Mouse (Mus musculus) CH12.LX (cell line): ENCODE results near the gene Epb41l1. TPM values are rescaled to one million over a fixed set of nuclear protein-coding genes. Genes with fewer than 3 reads are reported as not detected.
A peak's percentile ranks its signal among the peaks of the same experiment; 100 is the strongest.

Experiments used
- DNase-seq: peaks from one replicate; pipeline ENCODE4 v3.0.0-alpha.2; 2013; ENCODE audit errors: extremely low read depth
- H3K27ac ChIP-seq: 2 replicates; pipeline ENCODE4 v1.5.1; 2012; ENCODE audit warnings: low read depth, mild to moderate bottlenecking, control low read depth, moderate library complexity; ENCODE audit not compliant: insufficient read depth
- H3K27me3 ChIP-seq: replicated peaks from 2 replicates; pipeline ENCODE3; 2012; ENCODE audit warnings: inconsistent platforms
- H3K36me3 ChIP-seq, 2 experiments: replicated peaks in 1 of 2; 2 replicates each; pipeline versions ENCODE3 to v1.6.1; 2012; ENCODE audit warnings: inconsistent platforms in 1 of 2, low read length in 1 of 2, mild to moderate bottlenecking in 1 of 2, mixed read lengths in 1 of 2, moderate library complexity in 1 of 2; ENCODE audit not compliant: control insufficient read depth in 1 of 2, insufficient read depth in 1 of 2
- H3K4me1 ChIP-seq, 2 experiments: 2 replicates each; pipeline ENCODE4 v1.6.1; 2012; ENCODE audit warnings: inconsistent platforms in 1 of 2, moderate library complexity in 1 of 2; ENCODE audit not compliant: insufficient read depth in 2 of 2, control insufficient read depth in 1 of 2
- H3K4me2 ChIP-seq: 2 replicates; pipeline ENCODE4 v1.6.1; 2012; ENCODE audit warnings: low read depth, mild to moderate bottlenecking, control low read depth; ENCODE audit not compliant: poor library complexity, insufficient read depth, severe bottlenecking
- H3K4me3 ChIP-seq, 3 experiments: fragments of 150-350 bp in 1 of 3; sonication (generic) in 1 of 3; replicated peaks in 1 of 3; 2 replicates each; pipeline versions ENCODE3 to v1.5.1; 2011 to 2012; ENCODE audit warnings: low read depth in 2 of 3, low read length in 2 of 3, mild to moderate bottlenecking in 2 of 3, moderate library complexity in 2 of 3, control low read depth in 1 of 3, improper control_type of control experiment in 1 of 3, inconsistent platforms in 1 of 3, mixed read lengths in 1 of 3; ENCODE audit not compliant: poor library complexity in 1 of 3
- H3K79me2 ChIP-seq: replicated peaks from 2 replicates; pipeline ENCODE4 v1.6.1; 2012; ENCODE audit warnings: mild to moderate bottlenecking, moderate library complexity; ENCODE audit not compliant: control insufficient read depth, poor library complexity, insufficient read depth, severe bottlenecking; ENCODE audit errors: extremely low read depth
- H3K9ac ChIP-seq: 2 replicates; pipeline ENCODE4 v1.6.1; 2012; ENCODE audit warnings: low read depth, mild to moderate bottlenecking, control low read depth, moderate library complexity; ENCODE audit not compliant: insufficient read depth
- H3K9me3 ChIP-seq: replicated peaks from 2 replicates; pipeline ENCODE3; 2012; ENCODE audit warnings: low read length, inconsistent platforms, mixed read lengths
- BHLHE40 ChIP-seq: IDR thresholded peaks from 2 replicates; pipeline ENCODE4 v1.6.1; 2011; ENCODE audit warnings: mild to moderate bottlenecking, low read depth, low read length, improper control_type of control experiment
- CHD1 ChIP-seq: IDR thresholded peaks from 2 replicates; pipeline ENCODE4 v1.6.1; 2012; ENCODE audit warnings: low read depth, low read length, improper control_type of control experiment, inconsistent platforms
- CHD2 ChIP-seq: IDR thresholded peaks from 2 replicates; pipeline ENCODE4 v1.6.1; 2011; ENCODE audit warnings: low read length, improper control_type of control experiment
- EP300 ChIP-seq: IDR thresholded peaks from 2 replicates; pipeline ENCODE4 v1.6.1; 2011; ENCODE audit warnings: low read length, improper control_type of control experiment
- GABPA ChIP-seq: IDR thresholded peaks from 2 replicates; pipeline ENCODE4 v1.6.1; 2012; ENCODE audit warnings: low read depth, low read length, improper control_type of control experiment, inconsistent platforms; ENCODE audit not compliant: insufficient replicate concordance
- IRF4 ChIP-seq: IDR thresholded peaks from 2 replicates; pipeline ENCODE4 v1.6.1; 2014; ENCODE audit warnings: low read depth, mild to moderate bottlenecking, inconsistent platforms, low read length, improper control_type of control experiment
- JUND ChIP-seq: conservative IDR thresholded peaks from 2 replicates; pipeline ENCODE4 v1.6.1; 2011; ENCODE audit warnings: low read depth, low read length, improper control_type of control experiment
- KAT2A ChIP-seq: IDR thresholded peaks from 2 replicates; pipeline ENCODE4 v1.6.1; 2012; ENCODE audit warnings: low read length, improper control_type of control experiment, inconsistent platforms; ENCODE audit not compliant: insufficient replicate concordance
- MAFK ChIP-seq: IDR thresholded peaks from 2 replicates; pipeline ENCODE4 v1.6.1; 2011; ENCODE audit warnings: low read length, improper control_type of control experiment; ENCODE audit not compliant: insufficient replicate concordance
- MEF2A ChIP-seq: IDR thresholded peaks from 2 replicates; pipeline ENCODE4 v1.6.1; 2014; ENCODE audit warnings: low read depth, mild to moderate bottlenecking, inconsistent platforms, low read length, improper control_type of control experiment, borderline replicate concordance
- MYC ChIP-seq: IDR thresholded peaks from 2 replicates; pipeline ENCODE4 v1.6.1; 2011; ENCODE audit warnings: low read depth, mild to moderate bottlenecking, improper control_type of control experiment, low read length
- POLR2A ChIP-seq: IDR thresholded peaks from 2 replicates; pipeline ENCODE4 v1.6.1; 2011; ENCODE audit warnings: low read depth, mild to moderate bottlenecking, improper control_type of control experiment, low read length
- POLR2AphosphoS2 ChIP-seq: IDR thresholded peaks from 2 replicates; pipeline ENCODE4 v1.6.1; 2011; ENCODE audit warnings: low read depth, low read length, improper control_type of control experiment
- SIN3A ChIP-seq: IDR thresholded peaks from 2 replicates; pipeline ENCODE4 v1.6.1; 2012; ENCODE audit warnings: low read length, improper control_type of control experiment, inconsistent platforms
- SMC3 ChIP-seq: IDR thresholded peaks from 2 replicates; pipeline ENCODE4 v1.6.1; 2011; ENCODE audit warnings: low read depth, low read length, improper control_type of control experiment
- TBP ChIP-seq: conservative IDR thresholded peaks from 2 replicates; pipeline ENCODE4 v1.6.1; 2011; ENCODE audit warnings: low read depth, low read length, improper control_type of control experiment
- UBTF ChIP-seq: IDR thresholded peaks from 2 replicates; pipeline ENCODE4 v1.6.1; 2012; ENCODE audit warnings: low read depth, mild to moderate bottlenecking, inconsistent platforms, low read length, improper control_type of control experiment, moderate library complexity
- USF1 ChIP-seq: IDR thresholded peaks from 2 replicates; pipeline ENCODE4 v1.6.1; 2014; ENCODE audit warnings: low read depth, mild to moderate bottlenecking, inconsistent platforms, low read length, improper control_type of control experiment
- ZKSCAN1 ChIP-seq: IDR thresholded peaks from 2 replicates; pipeline ENCODE4 v1.6.1; 2012; ENCODE audit warnings: low read depth, inconsistent platforms, low read length, improper control_type of control experiment, borderline replicate concordance
- ZMIZ1 ChIP-seq: IDR thresholded peaks from 2 replicates; pipeline ENCODE4 v1.6.1; 2012; ENCODE audit warnings: low read depth, mild to moderate bottlenecking, inconsistent platforms, low read length, improper control_type of control experiment
- dilution Hi-C: fragments of 300-500 bp; cut with MboI; formaldehyde crosslinking; loops from 2 replicates; pipeline ENCODE4 v1.14.3; 2020; ENCODE audit warnings: low sequenced_read_pairs; ENCODE audit not compliant: extremely low pct_unique_long_range_greater_than_20kb, extremely low pct_ligation_motif_present
- in situ Hi-C: fragments of 300-500 bp; cut with MboI; formaldehyde crosslinking; loops from 3 replicates; pipeline ENCODE4 v1.14.3; 2019; ENCODE audit warnings: low sequenced_read_pairs, low pct_ligation_motif_present, low pct_unique_long_range_greater_than_20kb, mixed read lengths
- polyA plus RNA-seq: library from polyadenylated mRNA; unstranded; fragments of >175 nt; gene quantifications from 2 replicates; pipeline ENCODE4 v1.2.1, GENCODE M21; 2012; ENCODE audit warnings: low read depth; ENCODE audit not compliant: insufficient read length
- total RNA-seq, 2 experiments: library from RNA; depleted of rRNA; stranded (reverse); fragments of 300-350 nt in 1 of 2; fragments of >200 nt in 1 of 2; gene quantifications; 2 replicates each; pipeline ENCODE4 v1.2.3; 2012 to 2014

The Epb41l1 gene
- total and polyA plus RNA-seq, 3 experiments: 0.21 TPM; not detected in 2

- peaks cover 75% of the 10 kb centered on the region for H3K27me3 ChIP-seq
- no peaks in the 10 kb centered on the region for H3K36me3 ChIP-seq
- H3K4me3 ChIP-seq: no peak overlapping the region
- no peak overlapping the region for H3K9ac ChIP-seq
- H3K4me2 ChIP-seq: no peak overlapping the region
- peaks cover 4 to 6% of the 10 kb centered on the region in 2 experiments; a peak in 3 of 4 replicates for H3K4me1 ChIP-seq
- H3K9me3 ChIP-seq: peaks cover 3% of the 10 kb centered on the region
- H3K79me2 ChIP-seq: no peaks in the 10 kb centered on the region
- H3K27ac ChIP-seq: no peak overlapping the region
- in situ Hi-C loops (no loop called here), dilution Hi-C loops (no loop called here)
- no peak for DNase-seq
- TF ChIP-seq SMC3: no peak
- TF ChIP-seq IRF4: no peak
- no peak for TF ChIP-seq MAFK
- no peak for TF ChIP-seq JUND
- no peak for TF ChIP-seq GABPA
- no peak for TF ChIP-seq MEF2A
- no peak for TF ChIP-seq CHD1
- no peak for TF ChIP-seq MYC
- no peak for TF ChIP-seq USF1
- no peak for TF ChIP-seq EP300
- TF ChIP-seq ZMIZ1: no peak
- no peak for TF ChIP-seq ZKSCAN1
- TF ChIP-seq POLR2A: no peak
- TF ChIP-seq BHLHE40: no peak
- TF ChIP-seq TBP: no peak
- no peak for TF ChIP-seq SIN3A
- no peak for TF ChIP-seq CHD2
- no peak for TF ChIP-seq POLR2AphosphoS2
Observed at GRCm38 (mm10) chr2:156420327-156420693, 399 bp upstream of the Epb41l1 start.

GRCm38 (mm10) chr2:156421381-156422110, 837 bp downstream of the Epb41l1 start:
- H3K36me3 ChIP-seq: no peaks in the 10 kb centered on the region
- peaks cover 84% of the 10 kb centered on the region for H3K27me3 ChIP-seq
- peak overlapping the region in 1 of 3 experiments; percentile 47 for H3K4me3 ChIP-seq
- TF ChIP-seq MAFK: no peak
- no peak for TF ChIP-seq POLR2AphosphoS2
- no peak for TF ChIP-seq KAT2A
- TF ChIP-seq UBTF: no peak
- TF ChIP-seq CHD2: no peak
- no peak overlapping the region for H3K27ac ChIP-seq
- no peak for DNase-seq
- peaks cover 3% of the 10 kb centered on the region for H3K9me3 ChIP-seq
- in situ Hi-C loops: no loop called here
- dilution Hi-C loops: no loop called here
- no peaks in the 10 kb centered on the region for H3K79me2 ChIP-seq
- H3K9ac ChIP-seq: no peak overlapping the region
- H3K4me2 ChIP-seq: peak overlapping the region; percentile 45
- peaks cover 4 to 6% of the 10 kb centered on the region in 2 experiments; a peak in 3 of 4 replicates for H3K4me1 ChIP-seq
